Mouse (Mus musculus) gastrocnemius, adult 2 months (tissue): Measurements from ENCODE around the gene Gan. TPM values are rescaled to one million over a fixed set of nuclear protein-coding genes. Genes with fewer than 3 reads are reported as not detected.

Experiments used
- DNase-seq: peaks from one replicate; pipeline ENCODE4 v3.0.0; 2022
- H3K27ac ChIP-seq: fragments of 200-600 bp; 2 replicates; pipeline ENCODE4 v1.8.1; 2022; ENCODE audit warnings: mild to moderate bottlenecking
- H3K4me3 ChIP-seq: fragments of 200-600 bp; 2 replicates; pipeline ENCODE4 v1.8.1; 2022; ENCODE audit warnings: mild to moderate bottlenecking, moderate library complexity
- CTCF ChIP-seq: fragments of 200-600 bp; IDR thresholded peaks from 2 replicates; pipeline ENCODE4 v1.8.1; 2022; ENCODE audit warnings: antibody characterized with exemption, mild to moderate bottlenecking, moderate library complexity
- intact Hi-C: fragments of 180-260 bp; cut with DNase I; formaldehyde crosslinking; loops from one replicate; pipeline ENCODE4 v1.15.1; 2025
- total RNA-seq, 2 experiments: library from RNA; stranded (reverse); gene quantifications; 2 replicates each; pipeline ENCODE4 v1.2.3; 2021

Gan gene
- total RNA-seq, 2 experiments from 2014 or later = 4.8 to 5.9 TPM

- intact Hi-C loops = no loop called here
- H3K27ac ChIP-seq = no peak overlapping the region
Measured at GRCm38 (mm10) chr8:117197551-117197950, 39.6 kb downstream of the Gan start.

GRCm38 (mm10) chr8:117198141-117198935 lies 40.4 kb downstream of the Gan start:
- peak; percentile 32 for DNase-seq
- H3K27ac ChIP-seq = no peak overlapping the region
- intact Hi-C loops = no loop called here
- TF ChIP-seq CTCF = peak; percentile 52
- no peak overlapping the region for H3K4me3 ChIP-seq

More at GRCm38 (mm10) chr8:117197551-117197950, 39.6 kb downstream of the Gan start:
- no peak for DNase-seq
- no peak overlapping the region for H3K4me3 ChIP-seq
- no peak for TF ChIP-seq CTCF

GRCm38 (mm10) chr8:117199658-117200057 lies 41.7 kb downstream of the Gan start:
- no peak for TF ChIP-seq CTCF
- no peak for DNase-seq
- Histone ChIP-seq H3K27ac (no peak overlapping the region), H3K4me3 (no peak overlapping the region)
- intact Hi-C loops = no loop called here

- Histone ChIP-seq H3K27ac (no peak overlapping the region), H3K4me3 (no peak overlapping the region)
- intact Hi-C loops = no loop called here
- no peak for DNase-seq
- TF ChIP-seq CTCF = no peak
Measured at GRCm38 (mm10) chr8:117200346-117200745, 42.4 kb downstream of the Gan start.

- no peak overlapping the region for H3K27ac ChIP-seq
- intact Hi-C loops = no loop called here
- no peak for TF ChIP-seq CTCF
- no peak overlapping the region for H3K4me3 ChIP-seq
- DNase-seq = no peak
Measured at GRCm38 (mm10) chr8:117200803-117201202, 42.9 kb downstream of the Gan start.

GRCm38 (mm10) chr8:117201221-117202017 lies 43.5 kb downstream of the Gan start:
- Histone ChIP-seq H3K4me3 (no peak overlapping the region), H3K27ac (no peak overlapping the region)
- no peak for DNase-seq
- TF ChIP-seq CTCF = no peak
- intact Hi-C loops = no loop called here

GRCm38 (mm10) chr8:117203085-117203484 lies 45.1 kb downstream of the Gan start:
- no peak overlapping the region for H3K27ac ChIP-seq
- intact Hi-C loops = no loop called here

GRCm38 (mm10) chr8:117205884-117206283 lies 47.9 kb downstream of the Gan start:
- intact Hi-C loops = no loop called here
- no peak for TF ChIP-seq CTCF
- no peak for DNase-seq
- no peak overlapping the region for H3K27ac ChIP-seq
- H3K4me3 ChIP-seq = no peak overlapping the region

More at GRCm38 (mm10) chr8:117203085-117203484, 45.1 kb downstream of the Gan start:
- TF ChIP-seq CTCF = no peak
- no peak overlapping the region for H3K4me3 ChIP-seq
- DNase-seq = no peak

- no peak for TF ChIP-seq CTCF
Measured at GRCm38 (mm10) chr8:117206636-117207035, 48.7 kb downstream of the Gan start.

GRCm38 (mm10) chr8:117209150-117209549 lies 51.2 kb downstream of the Gan start:
- TF ChIP-seq CTCF = no peak
- intact Hi-C loops = no loop called here

More at GRCm38 (mm10) chr8:117206636-117207035, 48.7 kb downstream of the Gan start:
- no peak for DNase-seq
- Histone ChIP-seq H3K4me3 (no peak overlapping the region), H3K27ac (no peak overlapping the region)
- intact Hi-C loops = no loop called here

GRCm38 (mm10) chr8:117212100-117212499 lies 54.2 kb downstream of the Gan start:
- no peak for TF ChIP-seq CTCF
- intact Hi-C loops = no loop called here
- peak; percentile 43 for DNase-seq
- H3K27ac ChIP-seq = no peak overlapping the region
- H3K4me3 ChIP-seq = no peak overlapping the region

More at GRCm38 (mm10) chr8:117209150-117209549, 51.2 kb downstream of the Gan start:
- DNase-seq = no peak
- no peak overlapping the region for H3K27ac ChIP-seq
- no peak overlapping the region for H3K4me3 ChIP-seq

- H3K27ac ChIP-seq = no peak overlapping the region
- H3K4me3 ChIP-seq = no peak overlapping the region
- DNase-seq = no peak
- intact Hi-C loops = no loop called here
- no peak for TF ChIP-seq CTCF
Measured at GRCm38 (mm10) chr8:117217724-117218123, 59.8 kb downstream of the Gan start.

GRCm38 (mm10) chr8:117222396-117222795 lies 64.5 kb downstream of the Gan start:
- Histone ChIP-seq H3K27ac (no peak overlapping the region), H3K4me3 (no peak overlapping the region)
- no peak for DNase-seq
- no peak for TF ChIP-seq CTCF
- intact Hi-C loops = no loop called here
